Mouse (Mus musculus): ENCODE measurements around the gene Rbm20.

The Rbm20 gene

GRCm38 (mm10) chr19:53868125-53868524, 191.0 kb downstream of the Rbm20 start:
- in situ Hi-C loops (cut with MboI, MseI): no loop called here

- in situ Hi-C loops (cut with MboI, MseI): no loop called here
Measured at GRCm38 (mm10) chr19:53868796-53869195, 191.7 kb downstream of the Rbm20 start.

GRCm38 (mm10) chr19:53869427-53870385, 192.6 kb downstream of the Rbm20 start:
- in situ Hi-C loops (cut with MboI, MseI): no loop called here

GRCm38 (mm10) chr19:53870568-53870967, 193.5 kb downstream of the Rbm20 start:
- in situ Hi-C loops (cut with MboI, MseI): no loop called here

- in situ Hi-C loops (cut with MboI, MseI): no loop called here
Measured at GRCm38 (mm10) chr19:53871502-53871901, 194.4 kb downstream of the Rbm20 start.

- in situ Hi-C loops (cut with MboI, MseI): no loop called here
Measured at GRCm38 (mm10) chr19:53872994-53873713, 196.0 kb downstream of the Rbm20 start.

GRCm38 (mm10) chr19:53875246-53875645, 198.1 kb downstream of the Rbm20 start:
- in situ Hi-C loops (cut with MboI, MseI): no loop called here

- in situ Hi-C loops (cut with MboI, MseI): no loop called here
Measured at GRCm38 (mm10) chr19:53877779-53878178, 200.7 kb downstream of the Rbm20 start.

GRCm38 (mm10) chr19:53880460-53880859, 203.4 kb downstream of the Rbm20 start:
- in situ Hi-C loops (cut with MboI, MseI): no loop called here

GRCm38 (mm10) chr19:53881786-53882185, 204.7 kb downstream of the Rbm20 start:
- in situ Hi-C loops (cut with MboI, MseI): no loop called here

GRCm38 (mm10) chr19:53885450-53885849, 208.3 kb downstream of the Rbm20 start:
- in situ Hi-C loops (cut with MboI, MseI): no loop called here

GRCm38 (mm10) chr19:53886576-53887370, 209.7 kb downstream of the Rbm20 start:
- in situ Hi-C loops (cut with MboI, MseI): no loop called here

GRCm38 (mm10) chr19:53887822-53888221, 210.7 kb downstream of the Rbm20 start:
- in situ Hi-C loops (cut with MboI, MseI): no loop called here

- in situ Hi-C loops (cut with MboI, MseI): no loop called here
Measured at GRCm38 (mm10) chr19:53888331-53888730, 211.2 kb downstream of the Rbm20 start.

GRCm38 (mm10) chr19:53889555-53889954, 212.4 kb downstream of the Rbm20 start:
- in situ Hi-C loops (cut with MboI, MseI): no loop called here

- in situ Hi-C loops (cut with MboI, MseI): no loop called here
Measured at GRCm38 (mm10) chr19:53890274-53890673, 213.2 kb downstream of the Rbm20 start.

- in situ Hi-C loops (cut with MboI, MseI): no loop called here
Measured at GRCm38 (mm10) chr19:53890781-53891251, 213.7 kb downstream of the Rbm20 start.

GRCm38 (mm10) chr19:53891569-53891968, 214.5 kb downstream of the Rbm20 start:
- in situ Hi-C loops (cut with MboI, MseI): no loop called here

- in situ Hi-C loops (cut with MboI, MseI): no loop called here
Measured at GRCm38 (mm10) chr19:53892061-53892460, 215.0 kb downstream of the Rbm20 start, which contains the start of gene Pdcd4. TSS of gene Pdcd4 (plus strand) at chr19:53892231.

- in situ Hi-C loops (cut with MboI, MseI): no loop called here
Measured at GRCm38 (mm10) chr19:53892838-53893359, 215.8 kb downstream of the Rbm20 start.

GRCm38 (mm10) chr19:53893711-53894171, 216.6 kb downstream of the Rbm20 start:
- in situ Hi-C loops (cut with MboI, MseI): no loop called here

All from T-helper 17 cell (primary cell).